Mouse (Mus musculus) ES-E14 (cell line): Measurements from ENCODE around the gene Sirt4. TPM values are rescaled to one million over a fixed set of nuclear protein-coding genes. Genes with fewer than 3 reads are reported as not detected.
A peak's percentile ranks its signal among the peaks of the same experiment; 100 is the strongest.

Experiments
- DNase-seq: peaks from one replicate; pipeline ENCODE4 v3.0.0-alpha.2; 2013; ENCODE audit warnings: low read depth, low spot score
- H3K27ac ChIP-seq: 2 replicates; pipeline ENCODE4 v1.5.1; 2012; ENCODE audit warnings: low read depth, mild to moderate bottlenecking, low read length, moderate library complexity, mixed read lengths; ENCODE audit not compliant: poor library complexity, insufficient read depth, severe bottlenecking
- H3K36me3 ChIP-seq: 2 replicates; pipeline ENCODE4 v1.6.1; 2012; ENCODE audit warnings: mild to moderate bottlenecking, low read length, moderate library complexity, mixed read lengths; ENCODE audit not compliant: control insufficient read depth, poor library complexity, insufficient read depth, severe bottlenecking
- H3K4me1 ChIP-seq, 2 experiments: fragments of 150-350 bp in 1 of 2; sonication (generic) in 1 of 2; 2 replicates each; pipeline ENCODE4 v1.6.1; 2012; ENCODE audit warnings: low read length in 2 of 2, mild to moderate bottlenecking in 1 of 2, mixed read lengths in 1 of 2; ENCODE audit not compliant: control insufficient read depth in 2 of 2, insufficient read depth in 2 of 2, poor library complexity in 1 of 2
- H3K4me3 ChIP-seq, 2 experiments: fragments of 150-350 bp in 1 of 2; sonication (generic) in 1 of 2; 2 replicates each; pipeline ENCODE4 v1.5.1; 2012; ENCODE audit warnings: low read length in 2 of 2, low read depth in 1 of 2, mild to moderate bottlenecking in 1 of 2, mixed read lengths in 1 of 2; ENCODE audit not compliant: insufficient read depth in 1 of 2, poor library complexity in 1 of 2, severe bottlenecking in 1 of 2
- H3K9ac ChIP-seq: 2 replicates; pipeline ENCODE4 v1.6.1; 2012; ENCODE audit warnings: low read depth, mild to moderate bottlenecking, low read length, mixed read lengths; ENCODE audit not compliant: poor library complexity, insufficient read depth, severe bottlenecking
- H3K9me3 ChIP-seq: fragments of 150-350 bp; sonication (generic); 2 replicates; pipeline ENCODE4 v1.6.1; 2012; ENCODE audit warnings: low read depth, mild to moderate bottlenecking, low read length; ENCODE audit not compliant: control insufficient read depth, insufficient read depth
- CHD2 ChIP-seq: IDR thresholded peaks from 2 replicates; pipeline ENCODE4 v1.6.1; 2014; ENCODE audit warnings: mild to moderate bottlenecking, low read depth, low read length, inconsistent platforms
- HCFC1 ChIP-seq: IDR thresholded peaks from 2 replicates; pipeline ENCODE4 v1.6.1; 2012; ENCODE audit warnings: low read length, inconsistent platforms, borderline replicate concordance; ENCODE audit not compliant: insufficient read depth
- MAFK ChIP-seq: IDR thresholded peaks from 2 replicates; pipeline ENCODE4 v1.6.1; 2014; ENCODE audit warnings: mild to moderate bottlenecking, low read depth, low read length, inconsistent platforms; ENCODE audit not compliant: insufficient read depth
- ZC3H11A ChIP-seq: IDR thresholded peaks from 2 replicates; pipeline ENCODE4 v1.6.1; 2012; ENCODE audit warnings: low read depth, mild to moderate bottlenecking, inconsistent platforms, low read length, borderline replicate concordance
- ZNF384 ChIP-seq: IDR thresholded peaks from 2 replicates; pipeline ENCODE4 v1.6.1; 2012; ENCODE audit warnings: low read depth, low read length, inconsistent platforms
- in situ Hi-C, 2 experiments: fragments of 600-800 bp; cut with MboI; formaldehyde crosslinking; loops; one replicate each; pipeline ENCODE4 v1.15.1; 2025; ENCODE audit warnings: low sequenced_read_pairs in 2 of 2, inconsistent platforms in 1 of 2; ENCODE audit not compliant: unreplicated experiment in 2 of 2
- total RNA-seq: library from RNA; depleted of rRNA; stranded (reverse); fragments of 300-350 nt; gene quantifications from 2 replicates; pipeline ENCODE4 v1.2.3, GENCODE M21; 2012

Gene Sirt4
- total RNA-seq, 1 experiment: 15.3 TPM

- Histone ChIP-seq H3K9me3 (no peaks in the 10 kb centered on the region), H3K9ac (no peak overlapping the region), H3K4me3 (no peak overlapping the region), H3K36me3 (no peaks in the 10 kb centered on the region), H3K4me1 (peaks cover 0 to 14% of the 10 kb centered on the region in 2 experiments; a peak in 1 of 4 replicates), H3K27ac (peak overlapping the region; percentile 30)
- no peak for DNase-seq
- in situ Hi-C loops: no loop called here
- no peak for TF ChIP-seq ZNF384
- no peak for TF ChIP-seq HCFC1
- no peak for TF ChIP-seq ZC3H11A
- TF ChIP-seq MAFK: no peak
- TF ChIP-seq CHD2: no peak
Measured at GRCm38 (mm10) chr5:115492711-115493335, 8.3 kb upstream of the Sirt4 start.

- Histone ChIP-seq H3K4me1 (peaks cover 0 to 12% of the 10 kb centered on the region in 2 experiments; a peak in 1 of 4 replicates), H3K9me3 (no peaks in the 10 kb centered on the region), H3K27ac (peak overlapping the region; percentile 62), H3K4me3 (peak overlapping the region; percentile 47 to 49), H3K9ac (peak overlapping the region; percentile 41), H3K36me3 (no peaks in the 10 kb centered on the region)
- no peak for DNase-seq
- TF ChIP-seq MAFK (no peak), ZNF384 (no peak), HCFC1 (no peak), CHD2 (no peak), ZC3H11A (no peak)
- in situ Hi-C loops: no loop called here
Measured at GRCm38 (mm10) chr5:115491771-115492322, 7.3 kb upstream of the Sirt4 start.

- no peak for DNase-seq
- TF ChIP-seq MAFK (no peak), ZNF384 (no peak), HCFC1 (no peak), ZC3H11A (no peak), CHD2 (no peak)
- in situ Hi-C loops: no loop called here
- no peak overlapping the region for H3K9ac ChIP-seq
- H3K4me3 ChIP-seq: no peak overlapping the region
- no peaks in the 10 kb centered on the region for H3K9me3 ChIP-seq
- H3K36me3 ChIP-seq: no peaks in the 10 kb centered on the region
- H3K27ac ChIP-seq: no peak overlapping the region; the same call in 1 of the 2 replicates
- peaks cover 0 to 11% of the 10 kb centered on the region in 2 experiments; a peak in 1 of 4 replicates for H3K4me1 ChIP-seq
Measured at GRCm38 (mm10) chr5:115491076-115491475, 6.6 kb upstream of the Sirt4 start.

- peaks cover 0 to 15% of the 10 kb centered on the region in 2 experiments; a peak in 1 of 4 replicates for H3K4me1 ChIP-seq
- H3K9ac ChIP-seq: 0 out of 2 replicates have a peak overlapping the region, but pooled peaks have one; percentile 35
- no peaks in the 10 kb centered on the region for H3K9me3 ChIP-seq
- TF ChIP-seq MAFK (no peak), ZC3H11A (no peak), HCFC1 (no peak), CHD2 (no peak), ZNF384 (peak; percentile 95)
- in situ Hi-C loops: no loop called here
- no peak overlapping the region; the same call in 1 of the 2 replicates for H3K27ac ChIP-seq
- no peak for DNase-seq
- H3K36me3 ChIP-seq: no peaks in the 10 kb centered on the region
- H3K4me3 ChIP-seq: no peak overlapping the region
Measured at GRCm38 (mm10) chr5:115490638-115491000, 6.1 kb upstream of the Sirt4 start.
